Mouse (Mus musculus): ENCODE data around the gene Mical2.

DNA sequence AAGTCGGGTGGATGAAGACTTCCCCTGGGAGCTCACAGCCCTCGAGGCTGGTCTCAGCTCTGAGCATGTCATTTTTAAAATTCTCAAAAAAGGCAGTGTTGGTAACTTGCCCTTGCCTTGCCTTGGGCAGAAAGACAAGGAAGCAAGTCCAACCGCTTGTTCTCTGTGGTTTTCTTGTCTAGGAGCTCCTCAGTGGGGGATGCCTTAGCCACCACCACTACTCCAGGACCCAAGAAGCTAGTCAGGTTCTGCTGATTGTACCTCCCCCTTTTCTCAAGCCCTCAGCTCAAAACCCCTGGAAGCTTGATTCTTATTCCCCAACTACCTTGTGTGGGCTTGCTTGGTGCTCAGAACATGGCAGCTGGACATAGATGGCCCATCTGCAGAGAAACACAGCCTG lies 115.4 kb downstream of the Mical2 start:
- TF ChIP-seq GATA1 (IDR thresholded peaks at IDR 0.05; ENCODE audit: low read depth, low read length) (no peak), ELF1 (IDR thresholded peaks at IDR 0.05; ENCODE audit: low read depth, low read length) (no peak), POLR2A (IDR thresholded peaks at IDR 0.05; ENCODE audit: control insufficient read depth in 1 of 2, insufficient read depth in 1 of 2, low read depth in 1 of 2, low read length in 2 of 2, poor library complexity in 1 of 2) (no peak), CHD1 (IDR thresholded peaks at IDR 0.05; ENCODE audit: low read depth, low read length) (no peak), CTCF (IDR thresholded peaks at IDR 0.05 in 2 of 3, conservative IDR thresholded peaks at IDR 0.05 in 1 of 3; ENCODE audit: control insufficient read depth in 1 of 3, insufficient read depth in 1 of 3, low read depth in 2 of 3, low read length in 3 of 3, poor library complexity in 1 of 3, severe bottlenecking in 1 of 3) (no peak), RCOR1 (IDR thresholded peaks at IDR 0.05; ENCODE audit: low read depth, low read length) (no peak), POLR2AphosphoS5 (IDR thresholded peaks at IDR 0.05; ENCODE audit: borderline replicate concordance, low read depth, low read length) (no peak)
